Mouse (Mus musculus): ENCODE results near the gene Irx3.

The Irx3 gene

DNA sequence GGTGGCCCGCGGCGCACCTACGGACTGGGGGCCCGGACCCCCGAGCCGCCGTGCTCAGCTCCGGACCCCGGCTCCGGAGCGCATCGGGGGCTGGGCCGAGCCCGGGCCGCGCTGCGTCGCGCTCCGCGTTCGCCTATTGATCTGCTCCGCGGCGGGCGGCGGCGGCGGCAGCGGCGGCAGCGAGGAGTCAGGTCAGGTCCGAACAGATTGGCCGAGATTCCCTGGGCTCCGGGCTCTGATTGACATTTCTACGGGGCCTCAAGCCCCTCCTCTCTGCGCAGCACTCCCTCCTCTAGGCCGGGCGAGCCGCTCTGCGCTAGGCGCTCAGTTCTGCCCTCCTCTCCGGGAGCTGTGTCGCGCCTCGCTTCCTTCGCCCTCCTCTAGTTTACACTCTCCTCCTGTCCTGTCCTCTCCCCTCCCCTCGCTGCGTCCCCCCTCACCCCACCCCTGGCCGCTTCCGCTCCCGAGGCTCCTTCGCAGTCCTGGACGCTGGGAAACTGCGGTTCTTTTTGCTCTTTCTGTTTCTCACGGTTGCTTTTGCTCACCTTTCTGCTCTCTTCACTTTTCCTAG is 541 bp downstream of the Irx3 start:
- peak; percentile 82 for DNase-seq (ENCODE audit: extremely low spot score, low spot score)

DNA sequence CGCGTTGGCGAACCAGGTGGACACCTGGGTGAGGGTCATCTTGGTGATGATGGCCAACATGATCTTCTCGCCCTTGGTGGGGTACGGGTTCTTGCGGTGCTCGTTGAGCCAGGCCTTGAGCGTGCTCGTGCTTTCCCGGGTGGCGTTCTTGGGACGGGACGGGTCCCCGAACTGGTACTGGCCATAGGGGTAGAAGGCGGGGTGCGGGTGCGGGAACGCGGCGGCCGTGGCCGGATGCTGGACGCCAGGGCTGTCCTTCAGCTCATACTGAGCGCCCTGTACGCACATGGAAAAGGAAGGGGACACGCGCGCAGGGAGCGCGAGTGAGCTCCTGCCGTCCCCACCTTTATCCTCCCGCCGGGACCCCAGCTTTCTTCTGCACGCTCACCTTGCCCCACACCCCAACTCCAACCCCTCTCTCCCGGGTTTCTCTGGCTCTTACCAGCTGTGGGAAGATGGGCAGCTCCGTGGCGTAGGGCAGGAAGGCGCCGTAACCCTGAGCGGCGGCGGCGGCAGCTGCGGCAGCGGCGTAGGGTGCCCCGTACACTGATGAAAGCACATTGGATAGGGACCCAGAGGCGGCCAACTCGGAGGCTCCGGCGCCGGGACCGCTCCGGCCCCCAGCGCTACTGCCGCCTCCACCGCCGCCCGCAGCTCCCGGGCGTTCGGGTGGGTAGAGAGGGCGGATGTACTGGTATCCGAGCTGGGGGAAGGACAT is 1.2 kb downstream of the Irx3 start:
- peak; percentile 59 for DNase-seq (ENCODE audit: extremely low spot score, low spot score)

DNA sequence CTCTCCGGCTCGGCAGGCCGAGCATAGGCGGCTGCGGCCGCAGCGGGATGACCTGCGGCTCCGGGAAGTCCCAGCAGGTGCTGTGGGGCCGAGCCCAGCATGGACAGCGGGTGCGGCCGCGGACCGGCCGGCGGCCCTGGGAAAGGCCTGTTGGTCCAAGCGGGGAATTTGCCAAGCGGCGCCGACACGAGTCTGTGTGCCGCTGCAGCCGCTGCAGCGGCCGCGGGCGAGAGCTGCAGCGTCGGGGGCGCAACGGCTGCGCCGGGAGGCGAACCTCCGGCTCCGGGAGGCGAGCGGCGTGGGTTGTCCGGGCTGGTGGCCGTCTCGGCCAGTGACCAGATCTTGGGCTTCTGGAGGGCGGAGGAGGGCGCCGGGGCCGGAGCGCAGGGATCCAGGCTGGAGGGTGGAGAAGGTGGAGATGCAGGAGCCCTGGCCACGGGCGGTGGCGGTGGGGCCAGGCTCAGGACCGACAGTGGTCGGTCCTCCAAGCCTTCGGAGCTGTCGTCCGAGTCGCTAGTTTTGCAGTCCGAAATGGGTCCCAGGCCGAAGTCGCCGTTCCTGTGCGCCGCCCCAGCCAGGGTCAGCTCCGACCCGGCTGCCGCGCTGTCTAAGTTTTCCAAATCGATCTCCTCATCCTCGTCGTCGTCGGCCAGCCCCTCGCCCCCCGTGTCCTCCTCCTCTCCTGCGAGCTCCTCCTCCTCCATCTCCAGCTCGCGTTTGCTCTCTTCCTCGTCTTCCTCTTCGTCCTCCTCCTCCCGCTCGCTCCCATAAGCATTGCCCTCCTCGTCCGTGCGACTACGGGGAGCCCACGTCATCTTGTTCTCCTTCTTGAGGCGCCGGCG is 2.0 kb downstream of the Irx3 start:
- DNase-seq (ENCODE audit: extremely low spot score, low spot score): peak; percentile 67

DNA sequence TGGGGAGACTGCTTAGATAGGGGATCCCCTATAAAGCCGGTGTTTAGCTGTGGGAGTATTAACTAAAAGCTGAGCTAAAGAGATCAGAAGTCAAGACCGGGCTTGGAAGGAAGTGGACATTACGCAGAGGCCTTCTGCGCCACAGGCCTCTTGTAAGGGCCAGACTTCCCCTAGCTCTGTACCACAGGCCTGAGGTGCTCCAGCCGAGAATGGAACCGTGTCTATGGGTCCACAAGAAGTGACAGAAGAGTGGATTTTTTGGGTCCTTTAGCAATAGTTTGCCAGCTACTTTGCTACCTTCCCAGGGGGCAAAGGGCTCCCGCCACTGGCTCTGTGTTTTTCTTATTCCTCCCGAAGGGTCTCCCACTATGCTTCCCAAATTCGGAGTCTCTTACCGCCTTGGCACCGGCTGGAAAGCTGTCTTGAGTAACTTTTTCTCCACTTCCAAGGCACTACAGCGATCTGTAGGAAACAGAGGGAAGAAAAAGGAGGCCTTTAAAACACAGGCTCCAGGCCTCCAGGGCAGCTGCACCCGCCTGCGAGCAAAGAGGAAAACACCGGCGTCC is 2.8 kb downstream of the Irx3 start:
- peak; percentile 65 for DNase-seq (ENCODE audit: extremely low spot score, low spot score)

DNA sequence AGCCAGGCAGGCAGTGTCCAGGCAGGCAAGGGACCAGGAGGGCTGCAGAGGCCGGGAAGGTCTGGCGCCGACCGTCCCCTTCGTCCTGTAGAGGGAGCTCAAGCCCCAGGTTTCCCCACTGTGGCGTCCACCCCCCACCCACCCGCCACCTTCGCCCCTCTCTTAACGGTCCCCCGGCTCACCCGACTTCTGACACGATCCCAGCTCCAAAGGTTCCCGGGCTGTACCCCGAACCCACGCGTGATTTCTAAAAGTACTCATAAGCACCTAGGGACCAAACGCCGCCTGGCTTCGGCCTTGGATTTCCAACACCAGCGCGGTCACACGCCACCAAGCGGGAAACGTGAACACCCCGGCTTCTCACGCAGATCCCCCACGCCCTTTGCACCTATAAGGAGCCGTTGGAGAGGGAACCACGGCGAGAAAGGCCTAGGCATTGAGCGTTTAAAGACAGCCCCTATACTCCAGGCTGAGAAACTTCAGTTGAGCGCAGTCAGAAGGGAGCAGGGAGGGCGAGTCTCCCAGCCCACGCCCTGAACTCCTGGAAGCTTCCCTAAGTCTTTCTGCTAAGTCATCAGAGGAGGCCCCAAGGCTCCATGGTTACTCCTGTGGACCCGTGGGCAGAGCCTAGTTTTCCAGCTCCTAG is 4.1 kb downstream of the Irx3 start:
- DNase-seq (ENCODE audit: extremely low spot score, low spot score): peak; percentile 86

DNA sequence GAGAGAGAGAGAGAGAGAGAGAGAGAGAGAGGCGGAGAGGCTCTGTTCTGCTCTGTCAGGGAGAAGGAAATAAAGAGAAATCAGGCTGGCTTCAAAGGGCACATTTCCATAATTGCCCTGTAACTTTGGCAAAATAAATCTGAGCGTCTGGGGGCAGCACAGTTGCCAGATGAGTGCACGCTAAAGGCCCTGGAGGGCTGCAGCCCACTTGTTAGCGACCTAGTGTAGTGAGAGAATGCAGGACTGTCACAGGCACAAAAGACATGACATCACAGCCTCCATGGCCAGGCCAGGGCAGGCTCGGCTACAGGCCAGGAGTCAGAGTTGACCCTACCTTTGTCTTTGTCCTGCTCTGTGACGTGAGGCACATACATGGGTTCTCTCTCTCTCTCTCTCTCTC is 8.0 kb downstream of the Irx3 start:
- peak; percentile 48 for DNase-seq (ENCODE audit: extremely low spot score, low spot score)

DNA sequence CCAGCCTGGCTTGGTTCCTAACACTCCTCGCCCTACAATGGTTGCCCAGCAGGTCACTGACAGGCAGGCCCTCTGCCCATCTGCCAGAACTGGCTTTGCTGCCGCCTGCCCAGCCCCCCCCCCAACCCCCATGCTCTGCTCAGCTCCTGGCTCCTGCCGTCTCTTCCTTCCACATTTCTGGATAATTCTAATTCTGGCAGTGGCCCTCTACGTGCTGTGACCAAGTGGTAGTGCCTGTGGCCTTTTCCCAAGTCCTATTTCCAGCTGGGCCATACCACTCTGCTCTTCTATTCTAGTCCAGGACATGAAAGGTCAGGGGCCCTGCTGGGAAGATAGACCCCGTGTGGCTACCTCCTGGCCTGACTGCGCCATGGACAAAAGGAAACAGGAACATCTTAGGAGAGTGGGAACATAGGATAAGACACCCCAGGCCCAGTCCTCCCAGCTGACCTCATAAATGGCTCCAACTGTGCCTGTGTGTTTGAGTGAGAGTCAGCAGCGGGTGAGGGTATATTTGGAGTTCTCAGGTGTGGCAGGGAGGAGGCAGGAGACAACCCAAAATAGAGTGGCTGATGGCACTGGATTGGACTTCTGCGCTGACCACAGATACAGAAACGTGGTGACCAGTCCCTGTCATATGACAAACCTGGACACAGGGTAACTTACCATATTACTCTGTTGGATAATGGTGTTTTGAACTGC is 14.5 kb downstream of the Irx3 start:
- DNase-seq (ENCODE audit: extremely low spot score, low spot score): no peak

DNA sequence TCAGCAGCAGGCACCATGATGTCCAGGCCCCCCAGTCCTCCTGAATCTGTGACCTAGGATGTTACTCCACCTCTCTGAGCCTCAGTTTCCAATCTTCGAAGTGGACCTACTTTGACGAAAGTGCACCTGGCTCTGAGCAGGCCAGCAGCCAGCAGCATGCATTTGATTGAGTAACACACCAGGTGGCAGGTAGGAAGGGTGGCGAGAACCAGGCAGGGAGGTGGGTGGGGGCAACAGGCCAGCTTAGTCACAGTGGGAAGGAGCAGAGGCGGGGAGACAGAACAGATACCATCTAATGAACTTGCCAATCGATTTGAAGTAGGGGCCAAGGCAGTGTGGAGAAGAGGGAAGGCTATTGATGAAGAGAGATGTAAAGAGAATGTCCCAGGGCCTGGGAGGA is 18.9 kb downstream of the Irx3 start:
- DNase-seq (ENCODE audit: extremely low spot score, low spot score): no peak

DNA sequence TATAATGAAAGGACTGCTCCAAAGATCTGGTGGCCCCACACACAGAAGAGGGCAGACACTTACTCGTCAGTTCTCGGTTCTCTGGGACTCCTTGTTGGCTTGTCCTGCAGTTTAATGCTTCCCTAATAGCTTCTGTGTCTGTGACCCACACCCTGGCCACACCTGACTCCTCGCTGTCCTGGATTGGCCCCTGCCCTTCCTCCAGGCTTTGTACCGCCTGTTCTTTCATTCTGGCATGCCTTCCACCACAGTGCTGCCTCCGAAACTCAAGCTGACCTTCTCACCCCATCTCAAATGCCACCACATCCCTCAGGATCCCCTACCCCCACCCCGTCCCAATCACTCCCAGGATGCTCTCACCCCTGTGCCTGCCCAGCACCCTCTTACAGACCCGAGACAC is 19.7 kb downstream of the Irx3 start:
- no peak for DNase-seq (ENCODE audit: extremely low spot score, low spot score)

DNA sequence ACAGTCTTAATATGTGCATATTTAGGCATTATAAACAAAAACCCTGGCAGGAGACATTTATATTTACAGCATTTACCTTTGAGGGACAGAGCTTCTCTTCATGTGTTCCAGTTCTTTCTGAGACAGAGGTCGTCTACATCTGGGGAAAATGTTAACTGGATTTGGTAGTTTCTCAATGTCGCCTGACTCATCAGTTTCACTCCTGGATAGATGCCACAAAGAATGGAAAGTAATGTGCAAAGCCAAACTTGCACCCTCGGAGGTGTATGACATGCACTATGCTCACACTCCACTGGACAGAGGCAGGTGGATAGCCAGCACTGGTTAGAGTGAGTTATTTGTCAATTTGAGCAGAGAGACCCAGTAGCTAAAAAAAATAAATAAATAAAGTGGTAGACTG is 21.2 kb downstream of the Irx3 start:
- no peak for DNase-seq (ENCODE audit: extremely low spot score, low spot score)

DNA sequence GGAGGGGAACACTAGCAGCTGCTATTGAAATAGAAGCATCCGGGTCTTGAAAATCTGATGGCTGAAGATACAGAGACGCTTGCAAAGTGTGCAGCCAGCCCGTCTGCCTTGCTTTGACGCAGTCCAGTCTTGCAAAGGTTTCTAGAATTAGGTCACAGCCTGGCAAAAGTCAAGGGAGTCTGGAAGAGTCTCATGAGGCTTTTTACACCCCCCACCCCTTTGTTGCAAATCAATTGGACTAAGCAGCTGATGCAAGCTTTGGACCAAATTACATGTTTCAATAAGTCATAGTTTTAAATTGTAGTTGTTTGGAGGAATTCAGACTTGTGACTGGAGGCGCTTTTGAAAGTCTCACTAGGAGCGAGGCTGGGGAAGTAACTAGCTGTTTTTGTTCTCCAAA is 33.0 kb downstream of the Irx3 start:
- DNase-seq (ENCODE audit: extremely low spot score, low spot score): no peak

DNA sequence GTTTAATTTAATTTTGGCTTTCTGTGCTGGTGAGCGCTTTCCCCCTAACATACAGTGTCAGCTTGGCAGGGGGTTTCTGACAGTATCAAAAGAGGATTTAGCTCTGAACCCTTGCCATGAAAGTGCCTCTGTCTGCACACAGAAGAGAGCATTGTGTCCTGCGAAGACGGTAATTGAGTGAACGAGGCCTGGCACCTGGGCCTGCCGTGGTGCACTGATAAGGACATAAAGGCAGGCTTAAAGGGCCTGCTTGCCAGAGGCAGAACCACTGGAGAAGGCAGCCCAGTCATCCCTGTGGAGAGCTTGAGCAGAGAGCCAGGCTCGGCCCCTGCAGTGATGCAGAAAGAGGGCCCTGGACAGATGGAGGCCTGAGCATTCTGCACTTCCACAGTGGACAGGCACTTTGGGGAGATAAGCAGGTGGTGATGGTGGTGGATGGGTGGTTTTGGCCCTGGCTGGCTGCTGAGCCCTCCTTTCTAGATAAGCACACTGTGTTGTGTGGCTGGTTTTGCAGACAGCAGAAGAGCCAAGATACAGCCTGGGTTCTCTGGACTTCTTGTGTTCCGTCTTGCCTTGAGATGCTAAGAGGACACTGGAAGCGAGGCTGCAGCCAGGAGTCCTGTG is 36.3 kb downstream of the Irx3 start:
- DNase-seq (ENCODE audit: extremely low spot score, low spot score): no peak

DNA sequence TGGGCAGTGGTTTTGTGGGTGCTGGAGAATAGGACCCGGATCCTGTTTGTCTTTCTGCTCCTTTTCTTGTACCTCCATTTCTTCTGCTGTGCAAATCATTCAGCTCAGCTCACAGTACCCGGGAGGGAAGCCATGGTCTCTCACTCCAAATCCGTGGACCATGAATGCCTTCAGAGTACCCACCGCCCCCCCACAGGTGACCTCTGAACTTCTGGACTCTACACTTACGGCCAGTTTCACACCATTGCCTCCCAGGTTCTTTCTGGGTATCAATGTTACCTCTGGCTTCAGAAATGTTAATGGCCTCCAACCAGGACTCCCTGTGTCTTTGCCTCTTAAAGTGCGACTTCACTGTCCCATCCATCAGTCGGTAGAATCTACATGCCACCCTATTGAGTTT is 46.3 kb downstream of the Irx3 start:
- no peak for DNase-seq (ENCODE audit: extremely low spot score, low spot score)

DNA sequence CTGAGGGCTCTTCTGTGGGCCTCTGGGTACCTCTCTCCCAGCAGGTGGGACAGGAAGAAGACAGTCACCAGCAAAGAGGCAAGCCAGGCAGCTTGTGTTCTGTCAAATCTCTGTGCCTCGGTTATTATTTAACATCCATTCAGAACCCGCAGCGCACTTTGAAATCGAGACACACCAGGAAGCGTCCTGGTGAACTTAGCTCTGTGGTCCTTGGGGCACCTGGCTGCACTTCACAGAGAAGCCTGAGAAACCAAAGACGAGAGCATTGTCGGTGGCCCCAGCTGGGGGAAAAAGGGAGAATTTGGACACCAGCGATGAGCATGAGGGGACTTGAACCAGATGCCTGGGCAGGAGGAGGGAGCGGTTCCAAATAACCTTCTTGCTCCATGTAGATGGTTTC is 46.8 kb downstream of the Irx3 start:
- DNase-seq (ENCODE audit: extremely low spot score, low spot score): no peak

DNA sequence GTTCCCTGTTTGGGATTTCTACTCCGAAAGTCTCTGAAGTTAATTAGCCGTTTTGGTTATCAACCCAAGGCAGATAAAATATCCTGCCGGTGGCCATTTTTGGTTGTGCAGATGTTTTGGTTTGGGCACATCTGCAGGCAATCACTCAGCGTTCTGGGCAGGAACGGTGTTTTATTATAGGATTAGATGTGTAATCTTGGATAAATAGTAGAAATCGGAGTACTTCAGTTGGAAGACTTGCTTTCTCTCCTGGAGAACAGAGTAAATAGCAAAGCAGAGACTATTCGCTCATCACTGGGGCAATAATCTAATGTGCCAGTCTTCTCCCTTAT is 51.1 kb downstream of the Irx3 start:
- no peak for DNase-seq (ENCODE audit: extremely low spot score, low spot score)

DNA sequence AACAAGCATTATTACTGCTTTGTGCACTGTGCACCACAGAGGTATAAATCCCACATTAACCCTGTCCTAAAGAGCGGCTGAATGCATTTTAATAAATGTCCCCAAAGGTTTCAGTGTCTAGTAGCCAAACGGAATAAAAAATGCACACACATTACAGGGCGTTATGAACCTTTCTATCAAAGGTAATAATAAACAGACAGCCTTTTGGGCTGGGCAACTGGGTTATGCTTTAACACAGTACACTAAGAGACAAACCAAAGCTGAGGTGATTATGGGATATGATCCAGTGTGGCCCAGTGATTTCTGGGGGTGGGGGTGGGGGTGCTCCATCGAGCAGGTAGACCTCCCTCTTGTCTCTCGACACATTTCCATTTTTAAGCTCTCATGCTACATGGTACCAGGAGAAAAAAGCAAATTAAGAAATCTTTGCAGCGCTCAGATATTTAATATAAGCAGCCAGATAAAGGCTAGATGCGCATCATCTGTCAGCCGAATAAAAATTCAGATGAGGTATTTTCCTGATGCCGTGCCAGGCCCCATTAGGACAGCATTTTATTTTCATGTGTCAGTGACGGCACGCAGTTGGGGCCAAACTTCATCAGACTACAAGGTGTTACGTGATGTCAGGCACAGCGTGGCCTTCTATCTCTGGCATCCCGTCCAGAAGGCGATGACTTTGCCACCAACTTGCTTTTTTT is 51.6 kb downstream of the Irx3 start:
- no peak for DNase-seq (ENCODE audit: extremely low spot score, low spot score)

DNA sequence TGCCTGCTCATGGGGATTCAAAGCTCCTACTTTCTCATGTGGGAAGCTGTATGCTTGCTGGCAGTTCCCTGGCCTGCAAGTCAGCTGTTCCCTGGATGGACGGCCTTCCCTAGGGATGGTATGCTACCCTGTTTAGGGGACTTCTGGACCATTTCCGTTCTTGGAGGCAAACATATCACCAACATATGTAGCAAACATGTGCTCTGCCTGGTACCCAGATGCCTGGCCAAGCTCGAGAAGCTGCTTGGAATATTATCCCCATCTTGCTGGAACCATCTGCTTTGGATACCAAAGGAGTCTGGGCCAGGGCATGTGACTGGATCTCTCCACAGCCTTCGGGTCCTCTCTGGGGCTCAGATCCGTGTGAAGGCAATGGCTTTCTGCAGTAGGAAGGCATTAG is 52.5 kb downstream of the Irx3 start:
- no peak for DNase-seq (ENCODE audit: extremely low spot score, low spot score)

Measured in neural tube, embryonic 10.5 days (tissue).